Mouse (Mus musculus) brain, embryonic 14.5 days (tissue): ENCODE results near the gene Krtap16-1.

Experiments
- CTCF ChIP-seq: fragments of 200-500 bp; IDR thresholded peaks from 2 replicates; pipeline ENCODE4 v1.5.1; 2012; ENCODE audit warnings: inconsistent platforms, mild to moderate bottlenecking, moderate library complexity, borderline replicate concordance; ENCODE audit not compliant: insufficient read depth, insufficient read length; ENCODE audit errors: extremely low read depth
- POLR2A ChIP-seq: fragments of 200-500 bp; IDR thresholded peaks from 2 replicates; pipeline ENCODE4 v1.6.1; 2012; ENCODE audit warnings: mild to moderate bottlenecking, inconsistent platforms, borderline replicate concordance; ENCODE audit not compliant: poor library complexity, insufficient read depth, insufficient read length, severe bottlenecking; ENCODE audit errors: extremely low read depth

- TF ChIP-seq CTCF (peak; percentile 79; the same call in 1 of the 2 replicates), POLR2A (no peak)
These were observed 18.4 kb upstream of the Krtap16-1 start for GRCm38 (mm10) chr11:100004846-100005245.
